Mouse (Mus musculus): Measurements from ENCODE around the gene Scai.
"Not testable (repeated sequence)": the region's sequence is repeated elsewhere in the genome, so short reads cannot be mapped to it uniquely, and the experiment has no call there.

Gene Scai

GRCm38 (mm10) chr2:39190561-39191056, at the start of gene Scai:
TSS of gene Scai (minus strand) at chr2:39190734.
- DNase-seq (ENCODE audit: low spot score), result peak; percentile 98

GRCm38 (mm10) chr2:39226731-39227130, 36.2 kb upstream of the Scai start:
- no peak for DNase-seq (ENCODE audit: low spot score)

GRCm38 (mm10) chr2:39226019-39226640, 35.6 kb upstream of the Scai start, which contains the start of gene Ppp6c:
TSS of gene Ppp6c (minus strand) at chr2:39226451.
- peak; percentile 96 for DNase-seq (ENCODE audit: low spot score)

GRCm38 (mm10) chr2:39225331-39226018, 34.9 kb upstream of the Scai start:
- DNase-seq (ENCODE audit: low spot score), result not testable (repeated sequence)

GRCm38 (mm10) chr2:39224621-39225020, 34.1 kb upstream of the Scai start:
- DNase-seq (ENCODE audit: low spot score), result no peak

GRCm38 (mm10) chr2:39220010-39220409, 29.5 kb upstream of the Scai start:
- no peak for DNase-seq (ENCODE audit: low spot score)

GRCm38 (mm10) chr2:39219034-39219433, 28.5 kb upstream of the Scai start:
- no peak for DNase-seq (ENCODE audit: low spot score)

- no peak for DNase-seq (ENCODE audit: low spot score)
Observed at GRCm38 (mm10) chr2:39217150-39217549, 26.6 kb upstream of the Scai start.

DNA sequence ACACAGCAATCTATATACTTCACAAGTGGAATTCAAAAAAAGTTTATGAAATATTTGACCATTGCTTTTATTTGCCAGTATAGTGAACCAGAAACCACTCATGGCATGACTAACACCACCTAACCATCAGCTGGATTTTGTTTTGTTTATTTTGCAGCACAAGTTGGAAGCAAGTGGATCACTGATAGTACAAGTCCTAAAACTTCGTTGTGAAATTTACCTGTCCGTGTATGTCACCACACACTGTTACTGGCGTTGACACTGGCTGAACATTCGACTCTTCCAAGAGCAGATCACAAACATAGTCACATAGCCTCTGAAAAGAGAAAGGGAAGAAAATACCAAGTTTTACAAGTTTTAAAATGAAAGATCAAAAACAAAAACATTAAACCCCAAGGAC, 20.2 kb upstream of the Scai start:
- no peak for DNase-seq (ENCODE audit: low spot score)

DNA sequence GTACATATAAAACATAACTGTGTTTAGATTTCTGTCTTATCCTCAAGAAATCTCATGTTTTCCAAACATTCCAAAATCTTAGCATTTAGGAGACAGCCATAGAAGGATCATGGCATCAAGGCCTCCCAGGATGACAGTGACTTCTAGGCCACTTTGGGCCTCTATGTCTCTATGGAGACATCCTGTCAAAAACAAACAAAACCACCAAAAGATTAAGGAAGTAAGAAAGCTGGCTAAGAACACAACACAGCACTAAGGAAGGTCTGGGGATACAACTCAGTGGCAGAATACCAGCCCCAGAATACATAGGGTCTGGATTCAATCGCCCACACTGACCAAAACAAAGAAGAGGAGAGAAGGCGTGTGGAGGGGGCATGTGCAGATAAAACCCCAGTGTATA, 12.8 kb upstream of the Scai start:
- no peak for DNase-seq (ENCODE audit: low spot score)

GRCm38 (mm10) chr2:39194809-39195208, 4.3 kb upstream of the Scai start:
- no peak for DNase-seq (ENCODE audit: low spot score)

- DNase-seq (ENCODE audit: low spot score), result peak; percentile 64
Observed at GRCm38 (mm10) chr2:39189961-39190560, 473 bp downstream of the Scai start.

DNA sequence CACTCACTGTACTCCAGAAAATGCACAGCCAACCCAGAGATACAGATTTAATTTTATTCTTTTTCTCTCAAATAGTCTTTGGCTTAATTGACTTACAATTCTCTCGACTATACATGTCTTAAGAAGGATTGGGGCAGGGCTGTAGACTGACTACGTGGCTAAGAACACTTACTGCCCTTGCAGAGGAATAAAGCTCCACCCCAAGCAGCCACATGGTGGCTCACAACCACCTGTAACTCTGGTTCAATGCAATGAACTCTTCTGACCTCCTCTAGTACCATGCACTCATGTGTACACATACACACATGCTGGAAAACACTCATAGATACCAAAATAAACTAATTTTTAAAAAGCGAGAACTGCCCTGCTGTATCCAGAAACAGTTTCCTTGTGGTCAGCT, 4.6 kb downstream of the Scai start:
- no peak for DNase-seq (ENCODE audit: low spot score)

DNA sequence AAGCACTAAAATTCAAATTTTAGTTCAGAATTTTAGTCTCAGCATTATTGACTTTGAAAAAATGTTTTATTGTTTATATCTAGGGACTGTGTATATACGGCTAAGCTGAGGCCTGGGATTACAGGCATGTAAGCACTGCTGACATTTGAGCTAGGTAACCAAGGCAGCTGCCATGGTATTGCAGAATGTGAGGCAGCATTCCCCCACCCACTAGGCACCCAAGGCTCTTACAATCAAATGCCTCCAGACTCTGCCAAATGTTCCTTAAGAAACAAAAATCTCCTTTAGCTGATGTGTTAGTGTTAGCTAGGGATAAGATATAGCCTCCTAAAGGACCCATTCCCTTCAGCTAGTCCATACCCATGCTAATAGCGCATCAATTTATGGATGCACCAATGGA, 6.9 kb downstream of the Scai start:
- no peak for DNase-seq (ENCODE audit: low spot score)

- DNase-seq (ENCODE audit: low spot score), result no peak
Observed at GRCm38 (mm10) chr2:39160996-39161395, 29.5 kb downstream of the Scai start.

GRCm38 (mm10) chr2:39157916-39158315, 32.6 kb downstream of the Scai start:
- no peak for DNase-seq (ENCODE audit: low spot score)

- no peak for DNase-seq (ENCODE audit: low spot score)
Observed at GRCm38 (mm10) chr2:39156821-39157220, 33.7 kb downstream of the Scai start.

- DNase-seq (ENCODE audit: low spot score), result no peak
Observed at GRCm38 (mm10) chr2:39150943-39151342, 39.6 kb downstream of the Scai start.

DNA sequence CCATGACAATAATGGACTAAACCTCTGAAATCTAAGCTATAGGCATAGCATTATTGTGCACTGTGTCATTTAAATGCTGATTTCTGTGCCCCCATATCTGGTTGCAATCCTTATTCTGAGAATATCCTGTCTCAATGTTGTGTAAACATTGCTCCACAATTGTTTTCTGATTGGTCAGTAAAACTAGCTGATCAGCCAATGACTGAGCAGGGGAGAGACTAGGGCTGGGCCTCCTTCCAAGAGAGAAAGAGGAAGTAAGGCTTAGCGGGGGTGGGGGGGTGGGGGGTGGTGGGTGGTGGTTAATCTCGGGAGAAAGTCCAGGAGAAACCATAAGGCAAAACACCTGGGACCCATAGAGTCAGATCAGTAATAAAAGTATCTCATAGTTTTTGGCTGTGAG, 42.5 kb downstream of the Scai start:
- no peak for DNase-seq (ENCODE audit: low spot score)

DNA sequence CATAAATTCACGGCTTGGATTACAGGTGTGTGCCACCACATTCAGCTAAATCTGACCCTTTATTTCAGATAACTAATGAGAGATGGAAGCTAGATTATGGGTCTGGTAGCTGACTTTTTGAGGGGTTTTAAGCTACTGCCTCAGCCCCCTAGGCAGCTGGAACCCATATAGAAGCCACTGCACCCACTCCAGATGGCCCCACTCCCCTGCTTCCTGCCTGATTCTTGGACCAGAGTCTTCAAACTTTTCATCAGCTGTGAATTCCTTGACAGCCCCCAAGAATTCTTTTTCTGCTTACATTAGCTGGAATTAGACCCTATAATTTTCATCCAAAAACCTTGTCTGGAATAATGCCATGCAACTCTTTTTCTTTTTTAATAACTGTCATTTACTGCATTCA, 44.1 kb downstream of the Scai start:
- no peak for DNase-seq (ENCODE audit: low spot score)

GRCm38 (mm10) chr2:39142357-39142948, 48.1 kb downstream of the Scai start:
- no peak for DNase-seq (ENCODE audit: low spot score)

- DNase-seq (ENCODE audit: low spot score), result no peak
Observed at GRCm38 (mm10) chr2:39140586-39141455, 49.7 kb downstream of the Scai start.

Data from embryo, embryonic 10 days (tissue).